Mouse (Mus musculus) midbrain, postnatal 0 days (tissue): Measurements from ENCODE around the gene Kcnab3. TPM values are rescaled to one million over a fixed set of nuclear protein-coding genes. Genes with fewer than 3 reads are reported as not detected.

Experiments used
- ATAC-seq: fragments of 200-750 bp; cut with Nextera tagmentation; 2 replicates; pipeline ENCODE4 v1.8.0; 2017; ENCODE audit warnings: moderate number of reproducible peaks, mild to moderate bottlenecking, moderate TSS enrichment, moderate library complexity; ENCODE audit not compliant: low FRiP score
- DNase-seq: peaks from one replicate; pipeline ENCODE4 v3.0.0-alpha.2; 2015; ENCODE audit warnings: low spot score
- H3K27ac ChIP-seq: fragments of 300-500 bp; sonication (generic); 2 replicates; pipeline ENCODE4 v1.5.1; 2014; ENCODE audit warnings: low read depth, mild to moderate bottlenecking, low read length, mixed read lengths
- H3K27me3 ChIP-seq: fragments of 300-500 bp; sonication (generic); 2 replicates; pipeline ENCODE4 v1.6.1; 2014; ENCODE audit warnings: low read length, control low read depth, mixed read lengths; ENCODE audit not compliant: insufficient read depth
- H3K36me3 ChIP-seq: fragments of 300-500 bp; sonication (generic); 2 replicates; pipeline ENCODE4 v1.6.1; 2014; ENCODE audit warnings: low read length, control low read depth, mixed read lengths; ENCODE audit not compliant: insufficient read depth
- H3K4me1 ChIP-seq: fragments of 300-500 bp; sonication (generic); 2 replicates; pipeline ENCODE4 v1.6.1; 2014; ENCODE audit warnings: mild to moderate bottlenecking, control low read depth, antibody characterized with exemption, low read length, mixed read lengths; ENCODE audit not compliant: insufficient read depth
- H3K4me2 ChIP-seq: fragments of 300-500 bp; sonication (generic); 2 replicates; pipeline ENCODE4 v1.6.1; 2014; ENCODE audit warnings: low read depth, mild to moderate bottlenecking, low read length, mixed read lengths; ENCODE audit not compliant: poor library complexity, severe bottlenecking
- H3K4me3 ChIP-seq: fragments of 300-500 bp; sonication (generic); 2 replicates; pipeline ENCODE4 v1.5.1; 2014; ENCODE audit warnings: low read depth, mild to moderate bottlenecking, low read length, moderate library complexity
- H3K9ac ChIP-seq: fragments of 300-500 bp; sonication (generic); replicated peaks from 2 replicates; pipeline ENCODE4 v1.6.1; 2014; ENCODE audit warnings: mild to moderate bottlenecking, low read length, moderate library complexity, mixed read lengths; ENCODE audit not compliant: poor library complexity, severe bottlenecking
- H3K9me3 ChIP-seq: fragments of 300-500 bp; sonication (generic); 2 replicates; pipeline ENCODE4 v1.6.1; 2016; ENCODE audit warnings: low read length, control low read depth
- CTCF ChIP-seq: IDR thresholded peaks from 2 replicates; pipeline ENCODE4 v1.5.1; 2016; ENCODE audit warnings: antibody characterized with exemption, mild to moderate bottlenecking
- WGBS: fragments of 180-500 bp; shearing (Covaris S2); extraction: QIAGEN DNeasy Blood & Tissue Kit; methylation state at CpG from one replicate; pipeline ENCODE4 v1.1.7; 2014; 5-methylcytosine and 5-hydroxymethylcytosine counted together
- polyA plus RNA-seq: library from polyadenylated mRNA; unstranded; fragments of >200 nt; fragmentation: Nextera tagmentation; extraction: Ambion mirVana; gene quantifications from 2 replicates; pipeline ENCODE4 v1.2.1, GENCODE M21; 2015
- total RNA-seq: library from RNA; depleted of rRNA; stranded (reverse); fragments of >200 nt; gene quantifications from 2 replicates; pipeline ENCODE4 v1.2.3, GENCODE M21; 2014; rRNA removed

Kcnab3 gene
- 3.2 and 7.6 TPM in 2 replicates for total RNA-seq
- polyA plus RNA-seq: 5.4 and 5.6 TPM in 2 replicates

DNA sequence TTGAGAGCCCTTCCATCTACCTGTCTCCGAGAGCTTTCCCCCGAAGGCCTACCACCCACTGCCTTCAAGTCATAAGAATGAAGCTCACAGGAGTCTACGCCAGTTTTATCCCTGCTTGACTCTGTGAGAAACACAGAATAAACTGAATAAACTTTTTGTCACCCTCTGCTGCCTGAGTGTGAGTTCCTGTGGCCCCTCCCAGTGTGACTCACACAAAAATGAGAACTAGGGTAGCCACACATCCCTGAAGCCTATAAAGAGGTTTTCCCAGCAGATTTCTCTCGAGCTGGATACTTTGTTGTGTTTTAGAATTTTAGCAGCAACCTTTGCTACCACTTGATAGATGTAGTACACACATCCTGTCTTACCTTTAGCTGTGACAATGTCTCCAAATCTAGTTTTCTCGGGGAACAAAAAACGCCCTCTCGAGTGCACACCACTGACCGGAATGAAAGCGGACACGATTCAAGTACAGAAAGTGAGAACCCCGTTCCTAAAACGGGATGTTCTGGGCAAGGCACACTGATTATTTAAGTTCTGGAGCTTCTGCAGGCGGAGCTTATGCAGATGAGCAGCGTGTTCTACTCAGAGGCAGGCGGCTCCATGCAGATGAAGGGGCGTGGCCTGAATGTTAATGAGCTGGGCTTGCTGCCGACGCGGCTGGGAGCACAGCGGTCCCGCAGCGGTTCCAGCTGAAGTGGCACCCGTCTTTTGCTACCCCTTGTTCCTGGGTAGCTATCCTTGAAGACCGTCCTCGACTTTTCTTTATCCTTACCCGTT is at the start of gene Kcnab3:
TSS of gene Kcnab3 (plus strand) at position 631 of the 780 bp plus-strand sequence.
- Histone ChIP-seq H3K9me3 (no peaks in the 10 kb centered on the region), H3K27me3 (0 out of 2 replicates have a peak, but pooled peaks cover 3% of the 10 kb centered on the region), H3K36me3 (no peaks in the 10 kb centered on the region), H3K27ac (0 out of 2 replicates have a peak within 1 kb of the TSS, but pooled peaks have one; percentile 18), H3K4me3 (peak within 1 kb of the TSS; percentile 58), H3K4me2 (peak within 1 kb of the TSS; percentile 92), H3K9ac (peak within 1 kb of the TSS; percentile 65), H3K4me1 (peaks cover 19% of the 10 kb centered on the region; the same call in 1 of the 2 replicates)
- no peak for ATAC-seq
- 12% methylated on average over 26 of the region's 26 CpGs for WGBS
- TF ChIP-seq CTCF: no peak
- peak; percentile 91 for DNase-seq

DNA sequence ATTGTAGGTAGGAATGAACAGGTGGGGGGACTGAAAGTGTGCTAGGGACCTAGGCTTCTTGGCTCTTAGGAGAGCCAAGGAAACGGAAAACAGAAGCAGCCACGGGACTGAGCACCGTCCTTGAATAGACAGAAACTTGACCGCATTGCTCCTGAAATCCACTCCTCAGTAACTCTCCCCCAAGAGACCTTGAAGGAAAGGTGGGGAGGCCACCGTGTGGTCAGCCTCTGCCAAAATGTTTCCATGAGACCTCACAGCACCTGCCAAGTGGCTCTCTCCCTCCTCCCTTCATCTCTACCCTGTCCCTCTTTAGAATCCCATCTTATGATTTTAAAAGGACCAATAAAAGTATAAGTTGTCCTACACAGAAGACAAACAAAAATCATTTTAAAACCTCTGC is 48.8 kb upstream of the Kcnab3 start:
- H3K9me3 ChIP-seq: no peaks in the 10 kb centered on the region
- H3K36me3 ChIP-seq: no peaks in the 10 kb centered on the region
- H3K4me2 ChIP-seq: no peak overlapping the region
- H3K4me3 ChIP-seq: no peak overlapping the region
- H3K27me3 ChIP-seq: no peaks in the 10 kb centered on the region
- WGBS: 70% methylated on average over 5 of the region's 5 CpGs
- no peak overlapping the region for H3K27ac ChIP-seq
- H3K4me1 ChIP-seq: no peaks in the 10 kb centered on the region
- DNase-seq: no peak
- ATAC-seq: no peak
- no peak overlapping the region for H3K9ac ChIP-seq
- TF ChIP-seq CTCF: no peak

DNA sequence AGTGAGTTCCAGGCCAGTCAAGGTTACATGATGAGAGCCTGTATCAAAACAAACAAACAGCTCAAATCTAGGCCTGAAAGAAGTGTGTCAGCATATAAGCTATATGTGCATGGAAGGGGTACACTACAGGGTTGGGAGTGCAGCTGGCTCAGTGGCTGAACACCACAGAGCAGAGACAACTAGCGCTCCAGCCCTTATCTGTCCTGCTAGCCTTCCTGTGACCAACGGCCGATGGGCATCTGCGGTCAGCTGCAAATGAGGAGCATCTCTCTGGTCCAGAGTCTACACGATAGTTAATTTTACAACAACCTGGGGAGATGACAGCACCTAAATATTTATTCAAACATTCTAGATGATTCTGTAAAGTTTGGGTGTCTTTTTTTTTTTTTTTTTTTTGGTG is 34.9 kb upstream of the Kcnab3 start:
- 0 out of 2 replicates have a peak, but pooled peaks cover 5% of the 10 kb centered on the region for H3K36me3 ChIP-seq
- ATAC-seq (no peak), DNase-seq (no peak)
- 96% methylated on average over 5 of the region's 5 CpGs for WGBS
- no peaks in the 10 kb centered on the region for H3K4me1 ChIP-seq
- H3K27ac ChIP-seq: no peak overlapping the region
- H3K4me2 ChIP-seq: no peak overlapping the region
- no peaks in the 10 kb centered on the region for H3K27me3 ChIP-seq
- H3K4me3 ChIP-seq: no peak overlapping the region
- TF ChIP-seq CTCF: no peak
- no peak overlapping the region for H3K9ac ChIP-seq
- no peaks in the 10 kb centered on the region for H3K9me3 ChIP-seq

DNA sequence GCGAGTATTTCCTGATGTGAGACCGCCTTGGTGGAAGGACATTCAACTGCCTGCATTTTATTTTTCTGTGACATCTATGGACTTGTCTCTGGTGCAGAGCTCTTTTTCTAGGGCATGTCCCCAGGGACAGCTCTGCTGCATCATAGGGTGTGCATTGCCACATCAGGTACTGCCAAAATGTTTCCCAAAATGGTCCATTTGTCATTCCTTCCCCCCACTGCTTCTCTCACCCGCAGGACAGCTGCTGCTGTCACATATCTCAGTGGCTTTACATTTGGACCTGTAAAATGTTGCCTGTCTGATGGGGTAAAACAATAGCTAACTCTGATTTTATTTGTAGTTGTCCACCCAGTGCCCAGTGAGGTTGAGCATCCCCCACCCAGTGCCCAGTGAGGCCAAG is 30.8 kb upstream of the Kcnab3 start:
- DNase-seq: no peak
- no peak overlapping the region for H3K4me2 ChIP-seq
- no peaks in the 10 kb centered on the region for H3K9me3 ChIP-seq
- H3K4me1 ChIP-seq: no peaks in the 10 kb centered on the region
- no peak for TF ChIP-seq CTCF
- no peaks in the 10 kb centered on the region for H3K27me3 ChIP-seq
- WGBS: 94% methylated on average over 3 of the region's 3 CpGs
- no peak overlapping the region for H3K9ac ChIP-seq
- H3K4me3 ChIP-seq: no peak overlapping the region
- H3K36me3 ChIP-seq: peaks cover 20% of the 10 kb centered on the region; the same call in 1 of the 2 replicates
- H3K27ac ChIP-seq: no peak overlapping the region
- no peak for ATAC-seq

DNA sequence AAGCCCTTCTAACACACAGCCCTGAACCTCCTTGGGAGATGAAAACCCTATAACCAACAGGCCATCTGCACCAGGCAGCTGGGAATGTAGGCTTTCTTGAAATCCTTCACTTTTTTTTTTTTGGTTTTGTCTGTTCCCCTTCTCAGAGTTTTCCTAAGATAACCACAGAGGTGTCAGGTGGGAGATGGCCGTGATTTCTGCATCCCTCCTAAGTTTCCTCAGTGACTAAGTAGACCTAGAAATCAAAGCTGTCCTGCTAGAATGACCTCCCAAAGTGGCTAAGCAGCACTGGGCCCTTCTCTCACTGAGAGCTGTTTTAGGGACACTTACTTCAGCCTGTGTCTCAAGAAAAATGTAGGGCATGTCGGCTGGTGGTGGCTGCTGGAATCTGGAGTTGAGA is 28.3 kb upstream of the Kcnab3 start:
- DNase-seq: no peak

DNA sequence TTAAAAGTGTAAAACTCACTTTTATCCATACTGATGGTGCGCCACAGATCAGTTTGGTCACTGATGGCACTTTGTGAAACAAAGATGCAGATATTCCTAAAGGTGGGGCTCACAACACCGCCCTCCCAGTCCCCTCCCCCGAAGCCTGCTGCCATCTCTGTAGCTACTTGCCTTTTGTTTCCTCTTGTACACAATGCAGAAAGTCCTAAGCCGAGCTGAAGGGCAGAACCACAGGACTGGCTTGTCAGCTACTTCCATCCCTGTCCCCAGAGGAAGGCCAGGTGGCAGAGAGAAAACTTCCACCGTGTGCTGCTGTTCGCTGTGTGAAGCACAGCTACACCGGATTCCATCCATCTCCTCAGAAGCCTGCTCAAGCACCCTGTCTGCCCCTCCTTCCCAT is 27.8 kb upstream of the Kcnab3 start:
- ATAC-seq: no peak
- Histone ChIP-seq H3K4me1 (no peaks in the 10 kb centered on the region), H3K27me3 (no peaks in the 10 kb centered on the region), H3K9ac (no peak overlapping the region), H3K4me3 (no peak overlapping the region), H3K9me3 (no peaks in the 10 kb centered on the region), H3K36me3 (peaks cover 34% of the 10 kb centered on the region), H3K27ac (no peak overlapping the region), H3K4me2 (no peak overlapping the region)
- TF ChIP-seq CTCF: no peak
- 66% methylated on average over 7 of the region's 7 CpGs for WGBS
- no peak for DNase-seq

More for the DNA sequence above, 28.3 kb upstream of the Kcnab3 start:
- ATAC-seq: no peak
- Histone ChIP-seq H3K4me1 (no peaks in the 10 kb centered on the region), H3K9me3 (no peaks in the 10 kb centered on the region), H3K4me3 (no peak overlapping the region), H3K27me3 (no peaks in the 10 kb centered on the region), H3K27ac (no peak overlapping the region), H3K9ac (no peak overlapping the region), H3K4me2 (no peak overlapping the region), H3K36me3 (peaks cover 30% of the 10 kb centered on the region)
- TF ChIP-seq CTCF: no peak
- 87% methylated on average over 2 of the region's 2 CpGs for WGBS
